Mouse (Mus musculus) C2C12 (cell line): ENCODE data around the gene Tmc6.

Source experiments
- CTCF ChIP-seq: IDR thresholded peaks from one replicate; pipeline ENCODE4 v1.5.1; 2011; ENCODE audit not compliant: control insufficient read depth, insufficient read depth, insufficient read length
- FOSL1 ChIP-seq: IDR thresholded peaks from one replicate; pipeline ENCODE4 v1.8.0; 2011; ENCODE audit warnings: mild to moderate bottlenecking, low read length; ENCODE audit not compliant: poor library complexity, insufficient read depth, severe bottlenecking
- MAX ChIP-seq: IDR thresholded peaks from one replicate; pipeline ENCODE4 v1.6.1; 2011; ENCODE audit warnings: mild to moderate bottlenecking, control low read depth
- MYOD1 ChIP-seq: IDR thresholded peaks from one replicate; pipeline ENCODE4 v1.6.1; 2011; ENCODE audit warnings: low read depth; ENCODE audit not compliant: control insufficient read depth, insufficient read length
- MYOG ChIP-seq: IDR thresholded peaks from one replicate; pipeline ENCODE4 v1.6.1; 2011; ENCODE audit not compliant: control insufficient read depth, insufficient read length; ENCODE audit errors: extremely low read depth
- USF1 ChIP-seq: IDR thresholded peaks from one replicate; pipeline ENCODE4 v1.6.1; 2011; ENCODE audit warnings: low read depth, mild to moderate bottlenecking, control low read depth, moderate library complexity

GRCm38 (mm10) chr11:117743454-117744030, 38.5 kb downstream of the Tmc6 start:
- TF ChIP-seq CTCF (no peak), MAX (no peak), USF1 (no peak), MYOG (no peak), MYOD1 (no peak), FOSL1 (no peak)
